Mouse (Mus musculus) liver, adult 2 months (tissue): Measurements from ENCODE around the gene Scgb3a1. TPM values are rescaled to one million over a fixed set of nuclear protein-coding genes. Genes with fewer than 3 reads are reported as not detected.
A peak's percentile ranks its signal among the peaks of the same experiment; 100 is the strongest.

Experiments used
- DNase-seq: peaks from one replicate; pipeline ENCODE4 v3.0.0-alpha.2; 2011; ENCODE audit warnings: low read depth, low spot score; ENCODE audit errors: extremely low read depth
- H3K27ac ChIP-seq: fragments of 200-500 bp; replicated peaks from 2 replicates; pipeline ENCODE4 v1.5.1; 2012; ENCODE audit warnings: low read depth, mild to moderate bottlenecking, control low read depth, inconsistent platforms, low read length; ENCODE audit not compliant: insufficient read depth
- H3K27me3 ChIP-seq: fragments of 200-500 bp; 2 replicates; pipeline ENCODE4 v1.6.1; 2012; ENCODE audit warnings: mild to moderate bottlenecking, moderate library complexity, low read length, inconsistent platforms; ENCODE audit not compliant: control insufficient read depth, insufficient read depth
- H3K36me3 ChIP-seq: fragments of 200-500 bp; 2 replicates; pipeline ENCODE4 v1.6.1; 2012; ENCODE audit warnings: low read length, inconsistent platforms; ENCODE audit not compliant: control insufficient read depth, insufficient read depth
- H3K4me1 ChIP-seq: fragments of 200-500 bp; 2 replicates; pipeline ENCODE4 v1.6.1; 2011; ENCODE audit warnings: low read length; ENCODE audit not compliant: control insufficient read depth, insufficient read depth
- H3K4me3 ChIP-seq: fragments of 200-500 bp; 2 replicates; pipeline ENCODE4 v1.5.1; 2011; ENCODE audit warnings: low read depth, mild to moderate bottlenecking, control low read depth, low read length, moderate library complexity; ENCODE audit not compliant: insufficient read depth
- H3K79me2 ChIP-seq: fragments of 200-500 bp; 2 replicates; pipeline ENCODE4 v1.6.1; 2012; ENCODE audit warnings: inconsistent platforms, mild to moderate bottlenecking, low read length, moderate library complexity; ENCODE audit not compliant: control insufficient read depth, insufficient read depth
- H3K9ac ChIP-seq: fragments of 200-500 bp; 2 replicates; pipeline ENCODE4 v1.6.1; 2012; ENCODE audit warnings: low read depth, mild to moderate bottlenecking, control low read depth, inconsistent platforms, low read length
- CTCF ChIP-seq: fragments of 200-500 bp; IDR thresholded peaks from 2 replicates; pipeline ENCODE4 v1.5.1; 2011; ENCODE audit warnings: low read depth, low read length, control low read depth
- POLR2A ChIP-seq: fragments of 200-500 bp; IDR thresholded peaks from 2 replicates; pipeline ENCODE4 v1.6.1; 2011; ENCODE audit warnings: low read length, control low read depth; ENCODE audit not compliant: insufficient read depth; ENCODE audit errors: extremely low read depth
- WGBS: fragments of 180-500 bp; shearing (Covaris S2); methylation state at CpG from one replicate; pipeline ENCODE4 v1.1.7; 2018; 5-methylcytosine and 5-hydroxymethylcytosine counted together
- polyA plus RNA-seq: library from polyadenylated mRNA; depleted of rRNA; stranded (reverse); fragments of >200 nt; gene quantifications from 2 replicates; pipeline ENCODE4 v1.2.3, GENCODE M21; 2012
- total RNA-seq: library from RNA; depleted of rRNA; stranded (reverse); fragments of >200 nt; gene quantifications from 2 replicates; pipeline ENCODE4 v1.2.3, GENCODE M21; 2014

Gene Scgb3a1
- total and polyA plus RNA-seq, 2 experiments, result 0.22 TPM; not detected in 1

- TF ChIP-seq CTCF (peak; percentile 7; the same call in 1 of the 2 replicates), POLR2A (no peak)
- H3K9ac ChIP-seq, result no peak overlapping the region
- H3K4me1 ChIP-seq, result peaks cover 2% of the 10 kb centered on the region
- H3K79me2 ChIP-seq, result no peaks in the 10 kb centered on the region
- no peak for DNase-seq
- H3K36me3 ChIP-seq, result no peaks in the 10 kb centered on the region
- H3K27me3 ChIP-seq, result no peaks in the 10 kb centered on the region
- H3K27ac ChIP-seq, result no peak overlapping the region
- H3K4me3 ChIP-seq, result no peak overlapping the region
- 56% methylated on average over 15 of the region's 15 CpGs for WGBS
Measured at GRCm38 (mm10) chr11:49662292-49662780, 1.1 kb upstream of the Scgb3a1 start.

DNA sequence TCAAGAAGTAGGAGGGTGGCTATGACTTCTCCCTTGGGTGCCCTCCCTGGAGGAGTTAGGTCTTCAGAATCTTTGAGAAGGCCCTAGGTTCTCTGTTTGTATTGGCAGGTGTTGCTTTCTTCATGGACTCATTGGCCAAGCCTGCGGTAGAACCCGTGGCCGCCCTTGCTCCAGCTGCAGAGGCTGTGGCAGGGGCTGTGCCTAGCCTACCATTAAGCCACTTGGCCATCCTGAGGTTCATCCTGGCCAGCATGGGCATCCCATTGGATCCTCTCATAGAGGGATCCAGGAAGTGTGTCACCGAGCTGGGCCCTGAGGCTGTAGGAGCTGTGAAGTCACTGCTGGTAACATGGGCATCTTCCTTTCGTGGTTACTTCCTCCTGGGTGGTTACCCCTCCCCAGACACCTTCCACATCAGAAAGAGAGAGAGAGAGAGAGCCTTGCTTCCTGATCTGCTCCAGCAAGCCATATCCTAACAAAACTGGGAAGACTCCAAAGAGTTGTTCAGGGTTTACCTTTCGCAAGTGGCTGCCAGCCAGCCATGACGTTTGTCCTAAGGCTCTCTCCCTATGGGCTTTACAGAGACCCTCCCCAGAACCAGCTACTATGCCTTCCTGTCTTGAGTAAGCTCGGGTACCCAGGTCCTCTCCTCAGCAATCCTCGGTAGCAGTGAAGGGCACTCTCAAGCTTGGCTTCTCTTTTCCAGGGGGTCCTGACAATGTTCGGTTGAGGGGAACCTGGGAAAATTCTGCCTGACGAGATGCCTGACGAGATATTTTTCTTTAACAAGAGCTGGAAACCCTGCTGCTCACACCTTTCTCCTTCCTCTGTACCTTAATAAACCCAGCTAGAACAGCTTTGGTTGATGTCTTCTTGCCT is 1.1 kb downstream of the Scgb3a1 start:
- Histone ChIP-seq H3K27me3 (no peaks in the 10 kb centered on the region), H3K36me3 (peaks cover 2% of the 10 kb centered on the region; the same call in 1 of the 2 replicates), H3K79me2 (no peaks in the 10 kb centered on the region), H3K27ac (no peak overlapping the region), H3K4me1 (peaks cover under 1% of the 10 kb centered on the region; the same call in 1 of the 2 replicates), H3K4me3 (no peak overlapping the region), H3K9ac (no peak overlapping the region)
- DNase-seq, result no peak
- no peak for TF ChIP-seq POLR2A
- no peak for TF ChIP-seq CTCF
- WGBS, result 74% methylated on average over 12 of the region's 12 CpGs

DNA sequence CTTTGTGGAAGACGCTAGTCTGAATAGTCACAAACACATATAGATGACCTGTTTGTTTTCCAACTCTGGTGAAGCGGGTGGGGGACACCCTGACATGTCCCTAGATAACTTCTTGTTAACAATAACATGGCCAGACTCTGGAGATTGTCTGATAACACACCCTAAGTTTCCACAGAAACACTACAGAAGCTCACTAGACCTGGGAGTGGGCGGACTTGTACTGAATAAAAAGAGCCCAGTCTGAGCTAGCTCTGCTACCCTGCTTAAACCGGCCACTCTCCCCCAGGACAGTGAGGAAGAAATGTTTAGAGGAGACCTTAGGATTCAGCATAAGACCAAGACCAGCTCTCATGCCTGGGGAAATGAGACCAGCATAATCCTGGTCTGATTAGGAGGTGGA is 2.1 kb downstream of the Scgb3a1 start:
- no peaks in the 10 kb centered on the region for H3K4me1 ChIP-seq
- WGBS, result 76% methylated on average over 4 of the region's 4 CpGs
- H3K27me3 ChIP-seq, result no peaks in the 10 kb centered on the region
- no peaks in the 10 kb centered on the region for H3K79me2 ChIP-seq
- no peak overlapping the region for H3K9ac ChIP-seq
- no peak for DNase-seq
- no peak for TF ChIP-seq POLR2A
- TF ChIP-seq CTCF, result no peak
- H3K27ac ChIP-seq, result no peak overlapping the region
- no peak overlapping the region for H3K4me3 ChIP-seq
- H3K36me3 ChIP-seq, result peaks cover 5% of the 10 kb centered on the region; the same call in 1 of the 2 replicates

GRCm38 (mm10) chr11:49673433-49673832 is 10.0 kb downstream of the Scgb3a1 start:
- WGBS, result 83% methylated on average over 3 of the region's 3 CpGs
- Histone ChIP-seq H3K36me3 (peaks cover 30% of the 10 kb centered on the region; the same call in 1 of the 2 replicates), H3K4me3 (no peak overlapping the region), H3K79me2 (no peaks in the 10 kb centered on the region), H3K9ac (no peak overlapping the region), H3K27me3 (no peaks in the 10 kb centered on the region), H3K4me1 (no peaks in the 10 kb centered on the region), H3K27ac (no peak overlapping the region)
- no peak for TF ChIP-seq CTCF
- no peak for TF ChIP-seq POLR2A
- DNase-seq, result no peak

DNA sequence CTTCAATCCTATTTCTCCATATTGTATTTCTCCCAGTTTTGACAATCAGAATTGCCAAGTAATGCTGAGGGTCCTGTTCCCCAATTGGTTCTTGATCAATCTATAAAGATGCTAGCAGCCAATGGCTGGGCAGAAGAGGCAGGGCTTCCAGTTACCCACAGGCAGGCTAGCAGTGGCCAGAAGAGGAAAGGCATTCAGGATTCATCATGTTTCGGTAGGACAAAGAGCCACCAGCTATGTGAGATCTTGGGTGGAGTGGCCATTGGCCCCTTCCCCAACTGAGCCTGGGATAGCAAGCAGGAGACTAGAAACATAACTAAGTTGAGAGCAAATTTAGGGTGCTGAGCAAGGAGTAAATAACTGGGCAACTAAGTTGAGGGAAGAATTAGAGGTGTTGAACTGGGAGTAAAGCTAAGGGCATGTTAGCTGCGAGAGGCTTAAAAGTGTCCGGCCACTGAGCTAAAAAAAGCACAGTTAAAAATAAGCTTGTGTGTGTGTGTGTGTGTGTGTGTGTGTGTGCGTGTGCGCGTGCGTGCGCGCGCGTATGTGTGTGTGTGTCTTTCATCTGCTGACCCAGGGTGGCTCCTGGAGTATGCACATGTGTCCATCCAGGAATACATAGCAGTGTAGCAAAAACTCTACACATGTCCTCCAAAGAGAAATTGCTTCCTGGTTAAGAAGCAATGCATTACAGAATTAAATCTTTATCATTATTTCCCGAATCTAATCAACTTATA is 21.0 kb downstream of the Scgb3a1 start:
- H3K36me3 ChIP-seq, result peaks cover 50% of the 10 kb centered on the region
- 94% methylated on average over 12 of the region's 12 CpGs for WGBS

More for the DNA sequence above, 21.0 kb downstream of the Scgb3a1 start:
- no peak overlapping the region for H3K27ac ChIP-seq
- H3K4me3 ChIP-seq, result no peak overlapping the region
- no peaks in the 10 kb centered on the region for H3K4me1 ChIP-seq
- TF ChIP-seq CTCF, result no peak
- TF ChIP-seq POLR2A, result no peak
- DNase-seq, result no peak
- no peaks in the 10 kb centered on the region for H3K79me2 ChIP-seq
- no peaks in the 10 kb centered on the region for H3K27me3 ChIP-seq
- no peak overlapping the region for H3K9ac ChIP-seq
